Mouse (Mus musculus) retina, postnatal 7 days (tissue): ENCODE data around the gene Ehd1.

Experiments
- DNase-seq: peaks from one replicate; pipeline ENCODE4 v3.0.0-alpha.2; 2012; ENCODE audit warnings: low read depth, low spot score

The Ehd1 gene

DNA sequence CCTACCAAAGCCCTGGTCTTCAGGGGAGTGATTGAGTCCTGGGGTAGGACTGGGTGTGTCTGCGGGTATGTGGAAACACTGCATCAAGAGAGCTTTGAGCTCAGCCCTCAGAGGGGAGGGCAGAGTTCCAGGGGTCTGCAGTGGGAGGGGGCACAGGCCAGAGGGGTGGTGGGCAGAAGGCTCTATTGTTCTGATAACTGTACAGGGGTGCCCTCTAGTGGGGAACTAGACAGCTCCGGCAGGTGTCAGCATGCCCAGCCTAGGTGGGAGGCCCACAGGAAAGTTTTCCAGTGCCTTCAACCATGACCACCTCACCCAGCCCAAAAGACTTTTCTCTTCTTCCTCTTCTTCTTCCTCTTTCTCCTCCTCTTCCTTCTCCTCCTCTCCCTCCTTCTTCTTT lies 16.1 kb upstream of the Ehd1 start:
- no peak for DNase-seq

DNA sequence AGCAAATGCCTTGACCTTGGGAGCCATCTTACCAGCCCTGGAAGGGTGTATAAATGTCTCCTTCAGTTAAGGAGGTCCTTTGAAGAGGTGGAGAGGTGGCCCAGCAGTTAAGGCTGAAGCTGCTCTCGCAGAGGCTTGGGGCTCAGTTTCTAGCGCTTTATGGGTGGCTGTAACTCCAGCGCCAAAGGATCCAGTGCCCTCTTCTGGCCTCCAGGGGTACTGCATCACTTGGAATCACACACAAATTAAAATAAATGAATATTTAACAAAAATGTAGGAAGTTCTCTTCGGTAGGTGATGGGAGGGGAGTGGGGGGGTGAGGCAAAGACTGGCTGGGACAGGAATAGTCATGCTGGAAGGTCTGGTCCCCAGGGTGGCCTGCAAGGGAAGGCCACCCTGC lies 15.6 kb upstream of the Ehd1 start:
- no peak for DNase-seq

DNA sequence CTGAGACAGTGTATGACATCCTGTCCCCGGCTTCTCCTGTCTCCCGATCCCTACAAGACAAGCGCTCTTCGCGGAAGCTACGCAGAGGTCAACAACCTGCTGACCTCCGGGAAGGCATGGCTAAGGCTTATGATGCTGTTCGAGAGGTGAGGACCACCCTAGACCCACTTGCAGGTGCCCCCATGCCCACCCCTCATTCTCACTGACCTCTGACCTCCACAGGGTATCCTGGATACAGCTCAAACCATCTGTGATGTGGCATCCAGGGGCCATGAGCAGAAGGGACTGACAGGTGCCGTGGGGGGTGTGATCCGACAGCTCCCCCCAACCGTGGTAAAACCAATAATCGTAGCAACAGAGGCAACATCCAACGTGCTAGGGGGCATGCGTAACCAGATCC lies 15.1 kb upstream of the Ehd1 start:
- DNase-seq: no peak

DNA sequence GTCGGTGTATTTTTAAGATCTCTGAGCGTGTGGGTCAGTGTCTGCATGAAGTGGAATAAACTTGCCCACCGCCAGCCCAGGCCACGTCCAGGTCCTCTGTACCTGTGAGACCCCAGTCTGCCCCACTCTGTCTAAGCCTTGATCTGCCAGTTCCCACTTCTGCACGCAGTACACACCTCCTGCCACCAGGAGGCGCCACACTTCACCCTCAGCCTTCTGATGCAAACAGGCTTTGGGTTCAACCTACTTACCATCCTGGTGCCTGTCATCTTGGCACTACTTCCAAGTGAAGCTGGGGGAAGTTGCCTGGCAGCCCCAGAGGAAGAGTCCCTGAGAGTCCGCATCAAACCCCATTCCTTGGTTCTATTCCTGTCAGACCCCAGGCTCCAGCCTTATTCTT lies 14.3 kb upstream of the Ehd1 start:
- DNase-seq: peak; percentile 62

DNA sequence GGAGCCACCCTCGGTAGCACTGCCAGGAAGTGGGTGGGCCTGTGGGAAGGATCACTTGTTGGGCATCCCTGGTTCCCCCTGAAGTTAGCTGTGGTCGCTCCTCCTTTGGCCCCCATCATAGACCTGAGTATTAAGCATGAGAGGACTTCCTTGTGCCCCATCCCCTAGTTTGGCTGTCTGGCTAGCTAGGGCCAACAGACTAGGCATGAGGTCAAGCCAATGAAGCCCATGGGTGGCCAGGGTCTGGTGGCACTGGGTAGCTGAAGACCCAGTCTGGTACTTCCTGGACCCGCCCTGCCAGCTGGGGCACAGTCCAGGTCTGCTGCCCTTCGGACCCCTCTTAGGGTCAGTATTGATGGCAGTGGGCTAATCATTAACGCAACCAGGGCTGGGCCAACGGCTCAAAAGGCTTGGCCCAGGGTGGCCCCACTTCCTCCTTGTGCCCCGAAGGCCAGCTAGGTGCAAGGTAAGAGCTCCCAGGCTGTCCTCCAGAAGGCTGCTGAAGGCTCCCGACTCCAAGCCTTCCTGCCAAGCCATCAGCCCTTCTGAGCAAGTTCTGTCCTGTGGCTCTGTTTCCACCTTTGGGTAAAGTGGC lies 13.6 kb upstream of the Ehd1 start:
- DNase-seq: no peak

DNA sequence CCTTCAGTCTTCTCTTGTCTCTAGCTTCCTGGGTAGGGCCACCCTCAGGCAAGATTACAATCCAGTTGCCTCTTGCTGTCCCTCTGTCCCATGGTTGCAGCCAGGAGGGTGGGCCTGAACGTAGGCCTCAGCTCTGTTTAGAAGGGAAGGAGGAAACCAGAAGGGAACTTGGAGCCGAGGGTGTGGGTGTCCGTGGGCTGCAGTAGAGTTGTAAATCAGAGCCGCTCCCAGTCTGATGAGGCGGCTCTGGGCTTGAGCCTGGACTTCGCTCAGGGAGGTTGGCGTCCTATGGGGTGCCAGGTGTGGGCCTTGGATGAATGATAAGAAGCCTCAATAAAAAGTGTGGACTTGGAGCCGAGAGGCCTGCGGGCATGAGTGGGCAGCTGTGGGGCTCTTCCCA lies 12.3 kb upstream of the Ehd1 start:
- DNase-seq: no peak

DNA sequence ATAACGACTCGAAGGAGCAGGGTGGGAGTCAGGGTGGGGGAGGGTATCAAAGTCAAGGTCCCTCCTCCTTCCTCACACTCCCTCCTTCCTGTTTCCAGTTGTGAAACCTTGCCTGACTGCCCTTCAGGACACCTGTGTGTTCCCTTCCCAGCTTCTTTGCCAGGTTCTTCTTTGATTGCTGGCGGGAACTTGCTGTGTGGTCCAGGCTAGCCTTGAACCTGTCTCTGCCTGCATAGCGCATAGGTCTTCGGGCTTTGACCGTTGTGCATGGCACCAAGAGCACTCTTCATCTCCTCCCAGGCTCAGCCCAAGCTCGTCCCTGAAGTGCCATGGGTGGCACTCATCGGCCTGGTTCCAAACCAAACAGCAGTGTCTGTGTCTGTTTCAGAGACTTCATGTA lies 11.6 kb upstream of the Ehd1 start:
- DNase-seq: no peak

DNA sequence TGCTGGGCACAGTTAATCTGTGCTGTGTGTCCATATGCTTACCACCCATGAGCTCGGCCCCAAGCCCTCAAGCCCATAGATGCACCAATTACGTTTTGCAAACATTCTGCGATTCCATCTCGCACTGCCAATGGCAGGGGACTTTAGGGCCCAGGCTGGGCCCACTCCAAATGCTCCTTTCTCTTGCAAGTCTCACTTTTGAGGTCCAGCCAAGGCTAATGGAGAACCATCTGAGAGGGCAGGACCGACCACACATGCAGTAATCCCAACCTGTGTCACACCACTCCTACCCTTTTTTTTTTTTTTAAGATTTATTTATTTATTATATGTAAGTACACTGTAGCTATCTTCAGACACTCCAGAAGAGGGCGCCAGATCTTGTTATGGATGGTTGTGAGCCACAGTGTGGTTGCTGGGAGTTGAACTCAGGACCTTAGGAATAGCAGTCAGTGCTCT lies 10.8 kb upstream of the Ehd1 start:
- DNase-seq: no peak

DNA sequence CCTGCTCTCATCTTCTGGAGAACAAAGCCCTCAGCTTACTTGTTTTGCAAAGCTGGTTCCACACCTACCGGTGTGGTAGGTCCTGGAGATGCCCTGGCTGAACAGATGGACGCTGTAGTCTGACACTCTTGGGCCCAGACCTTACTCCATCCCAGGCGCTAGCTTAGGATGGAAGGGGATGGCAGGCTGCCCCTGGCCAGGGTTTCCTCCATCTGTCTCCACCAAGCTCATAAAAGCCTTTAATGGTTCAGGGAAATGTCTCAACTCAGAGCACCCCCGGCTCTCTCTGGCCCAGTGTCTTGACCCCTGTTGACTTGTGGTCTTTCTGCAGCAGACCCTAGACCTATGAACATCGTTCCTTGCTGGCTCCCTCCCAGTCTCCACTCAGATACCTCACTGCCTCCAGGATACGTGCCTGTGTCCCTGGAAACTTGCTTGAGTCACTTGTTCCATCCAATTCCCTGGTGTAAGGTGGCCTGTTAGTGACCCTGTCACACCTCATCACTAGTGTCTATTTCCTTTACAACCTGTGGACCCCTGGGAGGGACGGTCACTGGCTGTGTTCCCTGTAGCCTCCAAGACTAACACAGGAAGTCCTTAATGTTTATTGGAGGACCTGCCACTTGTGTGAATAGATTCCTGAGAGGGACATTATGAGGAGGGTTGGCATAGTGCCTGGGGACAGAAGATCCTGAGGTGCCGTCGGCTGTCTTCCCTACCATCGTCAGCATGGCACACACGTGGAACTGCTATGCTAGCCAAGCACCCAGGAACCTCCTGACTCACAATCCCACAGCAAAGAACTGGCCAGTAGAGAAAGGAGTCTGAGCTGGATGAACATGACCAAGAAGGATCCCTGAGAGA lies 9.0 kb upstream of the Ehd1 start:
- no peak for DNase-seq

DNA sequence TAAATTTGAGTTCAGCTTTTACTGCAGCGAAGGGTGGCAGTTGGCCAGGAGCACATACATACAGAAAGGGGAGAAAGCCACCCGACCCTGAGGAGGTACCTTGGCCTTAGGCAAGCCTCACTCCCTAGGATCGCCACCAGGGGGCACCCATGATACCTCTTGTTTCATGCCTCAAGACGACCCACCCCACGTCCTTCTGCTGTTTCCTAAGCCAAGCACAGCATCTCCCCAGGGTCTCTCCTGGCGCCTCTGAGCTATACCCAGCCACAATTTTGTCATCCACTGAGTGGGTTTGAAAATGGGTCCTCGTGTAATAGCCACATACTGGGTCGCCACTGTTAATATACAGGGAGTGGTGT lies 8.4 kb upstream of the Ehd1 start:
- DNase-seq: peak; percentile 80

DNA sequence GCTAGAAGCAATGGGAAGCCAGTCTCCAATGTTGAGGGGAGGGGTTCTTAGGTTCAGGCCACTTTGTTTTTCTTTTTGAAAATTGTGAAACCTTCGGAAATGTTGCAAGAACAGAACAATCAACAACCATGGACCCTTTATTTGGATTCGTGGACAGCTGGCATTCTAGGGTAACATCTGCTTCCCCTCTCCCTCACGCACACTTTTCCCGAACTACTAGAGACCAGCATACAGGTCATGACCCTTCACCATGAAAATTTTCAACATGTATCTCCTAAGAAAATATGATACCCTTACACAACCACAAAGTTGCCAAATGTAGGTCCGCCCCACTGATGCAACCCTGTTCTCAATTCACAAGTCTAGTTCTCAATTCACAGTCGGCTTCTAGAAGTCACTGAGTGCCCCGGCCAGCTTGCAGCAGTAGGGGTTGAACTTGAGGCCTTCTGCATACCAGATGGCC lies 7.8 kb upstream of the Ehd1 start:
- no peak for DNase-seq

DNA sequence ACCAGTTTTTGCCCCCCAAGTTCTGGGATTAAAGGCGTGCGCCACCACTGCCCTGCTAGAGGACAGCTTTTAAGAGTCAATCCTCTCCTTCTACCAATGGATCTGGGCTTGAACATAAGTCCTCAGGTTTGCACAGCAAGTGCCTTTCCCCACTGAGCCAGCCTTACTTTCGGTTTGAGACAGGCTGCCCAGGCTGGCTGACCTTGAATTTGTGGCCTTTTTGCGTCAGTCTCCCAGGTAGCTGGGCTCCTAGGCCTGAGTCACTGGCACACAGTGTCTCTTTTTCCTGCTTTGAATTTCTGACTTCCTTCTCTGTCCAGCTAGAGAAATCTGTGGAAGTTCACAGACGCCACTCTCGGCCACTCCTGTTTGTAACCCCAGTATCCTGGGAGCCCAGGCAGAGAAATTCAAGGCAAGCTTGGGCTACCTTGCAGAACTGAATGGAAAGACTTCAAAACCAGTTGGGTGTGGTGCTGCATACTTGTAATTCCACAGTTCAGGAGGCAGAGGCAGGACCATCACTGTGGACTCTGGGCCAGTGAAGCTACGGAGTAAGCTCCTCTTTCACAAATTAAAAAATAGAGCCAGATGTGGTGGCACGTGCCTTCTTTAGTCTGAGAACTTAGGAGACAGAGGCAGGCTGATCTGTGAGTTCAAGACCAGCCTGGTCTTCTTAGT lies 6.6 kb upstream of the Ehd1 start:
- DNase-seq: no peak

DNA sequence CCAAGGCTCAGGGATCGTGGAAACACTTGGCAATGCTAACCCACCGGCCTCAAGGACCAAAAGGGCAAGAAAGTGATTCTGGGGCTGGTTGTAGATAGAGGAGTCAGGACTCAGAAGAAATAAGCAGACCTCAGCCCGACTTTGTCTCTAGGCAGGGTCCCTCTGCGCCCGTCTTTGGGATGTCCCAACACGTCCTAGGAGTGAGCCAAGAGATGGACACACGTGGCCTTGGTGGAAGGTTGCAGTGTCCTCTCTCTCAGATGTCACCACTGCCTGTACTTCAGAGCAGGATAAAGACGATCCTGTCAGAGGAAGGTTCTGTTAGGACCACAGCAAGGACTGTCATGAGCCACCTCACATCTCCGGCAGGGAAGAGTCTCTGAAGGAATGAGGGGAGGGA lies 5.9 kb upstream of the Ehd1 start:
- no peak for DNase-seq

DNA sequence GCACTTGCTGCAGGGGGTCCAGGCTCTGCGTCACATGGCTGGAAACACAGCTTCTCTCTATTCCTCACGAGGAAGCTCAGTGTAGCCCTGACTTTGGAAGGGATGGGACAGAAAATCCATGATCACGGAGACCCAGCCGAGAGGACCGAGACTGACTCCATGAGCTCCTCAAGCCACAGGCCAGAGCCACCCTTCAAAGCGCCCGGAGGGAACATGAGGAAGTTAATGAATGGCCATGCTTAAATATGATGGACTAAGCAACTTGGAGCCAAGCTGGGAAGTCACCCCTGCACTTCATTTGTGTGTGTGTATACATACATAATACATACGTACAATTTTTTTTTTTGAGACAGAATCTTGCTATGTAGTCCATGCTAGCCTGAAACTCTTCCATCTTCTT lies 5.3 kb upstream of the Ehd1 start:
- DNase-seq: no peak

DNA sequence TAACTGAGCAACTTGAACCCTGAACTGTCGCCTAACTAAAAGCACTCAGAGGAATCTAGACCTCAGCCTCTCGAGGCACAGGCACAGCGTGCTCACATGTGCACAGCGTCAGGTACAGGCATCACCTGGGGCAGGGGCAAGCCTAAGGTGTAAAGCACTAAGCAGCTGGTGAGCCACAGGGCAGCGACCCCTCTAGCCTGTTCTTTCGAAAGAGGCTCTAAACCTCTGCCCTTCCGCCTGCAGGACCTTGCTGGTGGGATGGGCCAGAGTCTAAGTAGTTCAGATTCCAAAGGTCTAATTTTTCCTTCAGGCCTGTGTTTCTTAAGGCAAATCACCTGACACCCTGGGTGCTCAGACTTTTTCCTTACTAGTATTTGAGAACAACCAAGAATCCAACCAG lies 4.5 kb upstream of the Ehd1 start:
- no peak for DNase-seq

DNA sequence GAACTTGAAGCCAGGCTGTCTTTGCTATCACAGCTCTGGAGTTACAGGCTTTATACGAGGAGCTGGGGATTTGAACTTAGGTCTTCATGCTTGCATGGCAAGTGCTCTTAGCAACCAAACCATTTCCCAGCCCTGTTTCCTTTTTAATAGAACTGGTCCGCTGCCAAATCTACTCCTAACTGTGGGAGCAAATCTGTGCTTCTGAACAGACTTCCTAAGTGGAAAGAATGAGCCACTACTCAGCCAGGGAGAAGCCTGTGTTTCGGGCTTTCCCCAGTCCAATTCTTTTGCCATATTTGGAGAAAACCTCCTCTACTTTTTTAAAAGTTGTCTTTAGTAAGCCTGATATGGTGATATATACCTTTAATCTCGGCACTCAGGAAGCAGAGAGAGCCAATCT lies 3.8 kb upstream of the Ehd1 start:
- no peak for DNase-seq

DNA sequence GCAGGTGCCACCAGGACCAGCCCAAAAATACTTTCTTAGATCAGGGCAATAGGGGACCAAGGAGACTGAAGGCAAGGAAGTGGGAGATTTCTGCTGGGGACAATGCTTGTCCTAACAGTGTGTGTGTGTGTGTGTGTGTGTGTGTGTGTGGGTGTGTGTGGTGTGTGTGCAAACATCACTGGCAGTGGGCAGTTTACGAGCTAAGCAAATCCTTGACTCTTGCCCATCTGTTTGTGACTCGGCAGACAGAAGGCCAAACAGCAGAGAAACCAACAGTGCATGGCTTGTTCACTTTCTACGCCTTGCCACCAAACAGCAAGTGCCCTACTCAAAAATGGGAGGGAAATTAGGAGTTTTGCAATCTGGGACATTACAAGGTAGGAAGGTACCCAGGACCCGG lies 2.9 kb upstream of the Ehd1 start:
- DNase-seq: no peak

DNA sequence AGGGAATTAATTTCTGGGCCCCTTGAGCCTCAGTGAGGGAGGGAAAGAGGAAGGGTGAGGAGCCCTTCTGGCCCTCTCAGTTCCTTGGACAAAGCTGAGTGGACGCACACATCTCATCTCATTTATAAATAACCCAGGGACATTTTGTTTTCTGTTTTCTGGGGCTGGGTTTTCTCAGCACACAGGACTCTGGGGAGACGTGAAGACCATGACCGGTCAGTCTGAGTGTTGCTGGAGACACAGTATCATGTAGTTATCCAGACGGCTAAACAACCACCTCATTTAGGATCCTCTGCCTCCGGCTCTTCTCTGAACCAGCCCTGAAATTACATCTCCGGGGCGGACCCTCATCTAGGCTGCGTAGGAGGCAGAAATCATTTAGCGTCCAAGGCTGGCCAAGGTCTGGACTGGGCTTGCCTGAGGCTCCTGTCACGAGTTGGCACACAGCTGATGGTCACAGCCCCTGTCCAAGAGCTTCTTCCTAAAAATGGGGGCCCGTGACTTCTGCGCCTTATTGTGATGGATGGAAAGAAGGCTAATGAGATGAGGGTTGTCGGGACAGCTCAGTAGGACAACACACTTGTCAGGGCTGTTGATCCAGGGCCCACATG lies 2.4 kb upstream of the Ehd1 start:
- no peak for DNase-seq

DNA sequence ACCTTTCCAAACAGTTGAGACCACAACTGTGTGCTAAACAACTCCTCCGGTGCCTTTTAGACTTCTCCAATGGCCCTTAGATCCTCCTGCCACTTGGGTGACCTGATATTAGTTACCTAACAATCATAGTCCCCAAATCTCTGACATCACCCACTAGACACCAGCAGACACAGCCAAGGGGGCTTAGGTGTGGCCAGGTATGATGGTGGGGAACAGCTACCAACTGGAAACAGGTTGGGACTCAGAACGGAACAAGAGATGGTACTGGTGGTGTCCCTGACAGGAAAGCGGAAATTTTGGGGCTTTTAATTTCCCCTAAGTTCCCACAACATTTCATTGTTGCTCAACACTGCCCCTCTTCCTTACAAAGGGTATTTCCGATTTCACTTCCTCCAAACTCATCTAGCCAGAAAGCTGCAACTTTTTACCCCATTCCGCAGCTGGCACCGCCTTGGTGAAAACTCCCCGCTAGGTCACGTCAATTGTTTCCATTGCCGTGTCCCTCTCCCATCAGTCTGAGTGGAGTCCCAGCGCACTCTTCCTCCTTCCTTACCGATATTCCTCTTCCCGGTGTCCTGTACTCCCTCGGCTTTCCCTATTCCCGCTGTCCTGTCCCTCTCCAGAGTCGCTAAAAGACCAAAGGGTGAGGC lies 660 bp upstream of the Ehd1 start:
- no peak for DNase-seq

DNA sequence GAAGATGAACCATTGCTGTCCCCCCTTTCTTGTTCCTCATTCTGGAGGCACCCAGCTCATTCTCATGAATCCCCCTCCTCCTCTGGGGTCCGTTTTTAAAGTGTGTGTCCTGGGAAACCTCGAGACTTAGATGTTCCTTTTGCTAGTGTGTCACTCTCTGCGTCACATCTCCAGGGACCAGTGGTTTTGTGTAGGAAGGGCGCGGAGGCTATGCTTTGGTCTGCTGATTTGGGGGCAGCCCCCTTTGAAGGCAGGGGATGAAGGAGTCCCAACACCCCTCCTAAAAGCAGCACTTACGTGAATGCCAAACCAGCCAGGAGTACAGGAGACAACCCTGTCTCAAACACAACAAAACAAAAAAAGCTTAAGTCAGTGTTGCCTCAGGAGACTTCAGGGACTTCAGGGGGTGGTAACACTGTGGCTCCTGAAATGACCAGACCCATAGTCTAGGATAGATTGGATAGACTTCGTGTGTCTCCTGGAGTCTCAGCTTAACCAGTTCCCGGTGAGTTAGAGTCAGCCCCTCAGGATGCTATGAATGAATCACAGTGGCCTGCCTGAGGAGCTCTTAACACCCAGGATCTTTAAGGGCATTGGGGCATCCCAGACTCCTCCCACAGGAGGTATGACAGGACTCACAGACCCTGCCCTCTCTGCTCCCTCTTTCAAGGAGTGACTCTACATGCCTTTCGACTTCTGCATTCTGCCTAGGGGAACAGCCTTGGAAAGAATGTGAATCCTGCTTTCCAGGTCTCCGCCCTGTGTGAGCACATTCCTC lies 1.3 kb downstream of the Ehd1 start:
- no peak for DNase-seq

DNA sequence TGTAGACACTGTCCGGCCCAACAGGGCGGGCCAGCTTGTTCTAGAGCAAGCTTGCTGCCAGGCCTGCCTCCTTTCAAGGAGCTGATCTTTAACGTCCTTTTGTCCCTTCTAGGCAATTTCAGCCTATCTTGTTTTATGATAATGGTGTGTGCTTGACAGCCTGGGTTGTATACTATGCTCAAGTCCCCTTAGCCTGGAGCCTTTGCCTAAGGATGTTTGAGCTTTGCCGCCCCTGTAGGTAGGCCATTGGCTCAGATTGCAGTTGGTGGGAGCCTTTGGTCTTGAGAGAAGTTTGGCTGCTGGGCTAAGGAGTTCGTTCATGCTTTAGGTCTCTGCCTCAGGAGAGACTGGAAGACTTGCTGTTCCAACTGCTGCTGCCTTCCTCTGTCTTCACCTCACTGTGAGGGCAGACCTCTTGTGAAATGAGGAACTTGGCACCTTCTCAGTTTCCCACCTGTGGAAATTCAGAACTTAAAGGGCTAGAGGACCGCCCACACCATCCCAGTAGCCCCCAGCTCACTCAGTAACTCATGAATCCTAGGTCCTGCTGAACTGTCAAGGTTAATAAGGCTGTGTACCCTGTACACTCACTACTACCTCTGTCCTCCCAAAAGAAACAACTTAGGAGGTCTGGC lies 2.0 kb downstream of the Ehd1 start:
- DNase-seq: no peak
